Mouse (Mus musculus) stomach, embryonic 15.5 days (tissue): ENCODE data around the gene Klhdc7a. TPM values are rescaled to one million over a fixed set of nuclear protein-coding genes. Genes with fewer than 3 reads are reported as not detected.
A peak's percentile ranks its signal among the peaks of the same experiment; 100 is the strongest.

Experiments used
- ATAC-seq: fragments of 200-750 bp; cut with Nextera tagmentation; 2 replicates; pipeline ENCODE4 v1.8.0; 2017; ENCODE audit warnings: low read depth, moderate number of reproducible peaks, moderate TSS enrichment; ENCODE audit not compliant: insufficient read depth, low FRiP score
- H3K27ac ChIP-seq: fragments of 300-500 bp; sonication (generic); 2 replicates; pipeline ENCODE4 v1.5.1; 2015; ENCODE audit warnings: mild to moderate bottlenecking, inconsistent platforms
- H3K27me3 ChIP-seq: fragments of 300-500 bp; sonication (generic); replicated peaks from 2 replicates; pipeline ENCODE4 v1.6.1; 2015; ENCODE audit warnings: inconsistent platforms
- H3K36me3 ChIP-seq: fragments of 300-500 bp; sonication (generic); 2 replicates; pipeline ENCODE4 v1.6.1; 2015; ENCODE audit warnings: inconsistent platforms
- H3K4me1 ChIP-seq: fragments of 300-500 bp; sonication (generic); 2 replicates; pipeline ENCODE4 v1.6.1; 2015; ENCODE audit warnings: inconsistent platforms
- H3K4me2 ChIP-seq: fragments of 300-500 bp; sonication (generic); 2 replicates; pipeline ENCODE4 v1.6.1; 2015; ENCODE audit warnings: mild to moderate bottlenecking, inconsistent platforms
- H3K4me3 ChIP-seq: fragments of 300-500 bp; sonication (generic); replicated peaks from 2 replicates; pipeline ENCODE4 v1.5.1; 2015; ENCODE audit warnings: inconsistent platforms
- H3K9ac ChIP-seq: fragments of 300-500 bp; sonication (generic); 2 replicates; pipeline ENCODE4 v1.6.1; 2015; ENCODE audit warnings: inconsistent platforms
- H3K9me3 ChIP-seq: fragments of 300-500 bp; sonication (generic); 2 replicates; pipeline ENCODE4 v1.6.1; 2016; ENCODE audit warnings: inconsistent platforms
- WGBS: fragments of 180-500 bp; shearing (Covaris S2); methylation state at CpG from one replicate; pipeline ENCODE4 v1.1.7; 2015; 5-methylcytosine and 5-hydroxymethylcytosine counted together
- polyA plus RNA-seq: library from polyadenylated mRNA; unstranded; fragments of >200 nt; fragmentation: Nextera tagmentation; extraction: Ambion mirVana; gene quantifications from 2 replicates; pipeline ENCODE4 v1.2.1, GENCODE M21; 2015

Gene Klhdc7a
- polyA plus RNA-seq, 1 experiment from 2014 or later, result 0.76 TPM

GRCm38 (mm10) chr4:139959188-139959587 lies 8.6 kb downstream of the Klhdc7a start:
- H3K4me2 ChIP-seq, result no peak overlapping the region
- WGBS, result 93% methylated on average over 3 of the region's 3 CpGs
- H3K27ac ChIP-seq, result no peak overlapping the region
- no peak overlapping the region for H3K4me3 ChIP-seq
- no peaks in the 10 kb centered on the region for H3K27me3 ChIP-seq
- H3K9me3 ChIP-seq, result no peaks in the 10 kb centered on the region
- no peaks in the 10 kb centered on the region for H3K4me1 ChIP-seq
- no peaks in the 10 kb centered on the region for H3K36me3 ChIP-seq
- no peak for ATAC-seq
- no peak overlapping the region for H3K9ac ChIP-seq

GRCm38 (mm10) chr4:139950876-139951485 lies 16.8 kb downstream of the Klhdc7a start:
- H3K9me3 ChIP-seq, result no peaks in the 10 kb centered on the region
- H3K4me1 ChIP-seq, result peaks cover 3% of the 10 kb centered on the region; the same call in 1 of the 2 replicates
- ATAC-seq, result peak; percentile 47; the same call in 1 of the 2 replicates
- WGBS, result 44% methylated on average over 6 of the region's 7 CpGs
- no peak overlapping the region for H3K27ac ChIP-seq
- H3K36me3 ChIP-seq, result no peaks in the 10 kb centered on the region
- H3K27me3 ChIP-seq, result no peaks in the 10 kb centered on the region
- no peak overlapping the region for H3K9ac ChIP-seq
- H3K4me3 ChIP-seq, result no peak overlapping the region
- H3K4me2 ChIP-seq, result no peak overlapping the region

- H3K9ac ChIP-seq, result no peak overlapping the region
- ATAC-seq, result peak; percentile 58; the same call in 1 of the 2 replicates
- peaks cover 3% of the 10 kb centered on the region; the same call in 1 of the 2 replicates for H3K4me1 ChIP-seq
- 2% methylated on average over 20 of the region's 20 CpGs for WGBS
- H3K27ac ChIP-seq, result no peak overlapping the region
- no peaks in the 10 kb centered on the region for H3K27me3 ChIP-seq
- no peaks in the 10 kb centered on the region for H3K9me3 ChIP-seq
- peak overlapping the region; percentile 54 for H3K4me2 ChIP-seq
- peak overlapping the region; percentile 23; the same call in 1 of the 2 replicates for H3K4me3 ChIP-seq
- H3K36me3 ChIP-seq, result no peaks in the 10 kb centered on the region
Measured at GRCm38 (mm10) chr4:139950431-139950848, 17.4 kb downstream of the Klhdc7a start.

GRCm38 (mm10) chr4:139948591-139948990 lies 19.2 kb downstream of the Klhdc7a start:
- no peak overlapping the region for H3K4me3 ChIP-seq
- 29% methylated on average over 7 of the region's 7 CpGs for WGBS
- no peaks in the 10 kb centered on the region for H3K36me3 ChIP-seq
- H3K27ac ChIP-seq, result no peak overlapping the region
- H3K9ac ChIP-seq, result no peak overlapping the region
- no peaks in the 10 kb centered on the region for H3K27me3 ChIP-seq
- H3K9me3 ChIP-seq, result no peaks in the 10 kb centered on the region
- no peak overlapping the region for H3K4me2 ChIP-seq
- ATAC-seq, result no peak
- peaks cover 3% of the 10 kb centered on the region; the same call in 1 of the 2 replicates for H3K4me1 ChIP-seq

- ATAC-seq, result no peak
- WGBS, result 88% methylated on average over 2 of the region's 2 CpGs
- H3K4me1 ChIP-seq, result peaks cover 3% of the 10 kb centered on the region; the same call in 1 of the 2 replicates
- H3K36me3 ChIP-seq, result no peaks in the 10 kb centered on the region
- no peaks in the 10 kb centered on the region for H3K9me3 ChIP-seq
- H3K9ac ChIP-seq, result no peak overlapping the region
- no peak overlapping the region for H3K27ac ChIP-seq
- no peak overlapping the region for H3K4me2 ChIP-seq
- no peak overlapping the region for H3K4me3 ChIP-seq
- H3K27me3 ChIP-seq, result no peaks in the 10 kb centered on the region
Measured at GRCm38 (mm10) chr4:139947341-139947740, 20.5 kb downstream of the Klhdc7a start.

GRCm38 (mm10) chr4:139941831-139942230 lies 26.0 kb downstream of the Klhdc7a start:
- no peaks in the 10 kb centered on the region for H3K4me1 ChIP-seq
- H3K4me3 ChIP-seq, result no peak overlapping the region
- ATAC-seq, result no peak
- H3K4me2 ChIP-seq, result no peak overlapping the region
- H3K9me3 ChIP-seq, result no peaks in the 10 kb centered on the region
- 66% methylated on average over 2 of the region's 2 CpGs for whole genome bisulfite sequencing
- no peaks in the 10 kb centered on the region for H3K36me3 ChIP-seq
- H3K9ac ChIP-seq, result no peak overlapping the region
- H3K27ac ChIP-seq, result no peak overlapping the region
- no peaks in the 10 kb centered on the region for H3K27me3 ChIP-seq

- ATAC-seq, result peak; percentile 18; the same call in 1 of the 2 replicates
- WGBS, result 59% methylated on average over 3 of the region's 3 CpGs
- H3K4me2 ChIP-seq, result no peak overlapping the region
Measured at GRCm38 (mm10) chr4:139935557-139935956, 32.3 kb downstream of the Klhdc7a start.

GRCm38 (mm10) chr4:139932970-139933801 lies 34.6 kb downstream of the Klhdc7a start:
- WGBS, result 69% methylated on average over 18 of the region's 18 CpGs
- Histone ChIP-seq H3K27me3 (no peaks in the 10 kb centered on the region), H3K36me3 (no peaks in the 10 kb centered on the region), H3K27ac (no peak overlapping the region), H3K4me1 (no peaks in the 10 kb centered on the region), H3K9me3 (no peaks in the 10 kb centered on the region), H3K9ac (no peak overlapping the region), H3K4me2 (no peak overlapping the region), H3K4me3 (no peak overlapping the region)
- ATAC-seq, result no peak

More at GRCm38 (mm10) chr4:139935557-139935956, 32.3 kb downstream of the Klhdc7a start:
- Histone ChIP-seq H3K4me1 (no peaks in the 10 kb centered on the region), H3K36me3 (no peaks in the 10 kb centered on the region), H3K27me3 (no peaks in the 10 kb centered on the region), H3K9ac (no peak overlapping the region), H3K27ac (no peak overlapping the region), H3K9me3 (no peaks in the 10 kb centered on the region), H3K4me3 (no peak overlapping the region)

GRCm38 (mm10) chr4:139931790-139932510 lies 35.9 kb downstream of the Klhdc7a start:
- 24% methylated on average over 12 of the region's 12 CpGs for WGBS
- no peak overlapping the region for H3K4me2 ChIP-seq
- no peak overlapping the region for H3K27ac ChIP-seq
- H3K36me3 ChIP-seq, result no peaks in the 10 kb centered on the region
- H3K4me1 ChIP-seq, result no peaks in the 10 kb centered on the region
- ATAC-seq, result no peak
- no peaks in the 10 kb centered on the region for H3K9me3 ChIP-seq
- H3K4me3 ChIP-seq, result no peak overlapping the region
- peaks cover 2% of the 10 kb centered on the region; the same call in 1 of the 2 replicates for H3K27me3 ChIP-seq
- no peak overlapping the region for H3K9ac ChIP-seq

- 17% methylated on average over 7 of the region's 7 CpGs for WGBS
- Histone ChIP-seq H3K4me1 (no peaks in the 10 kb centered on the region), H3K27ac (no peak overlapping the region), H3K9ac (no peak overlapping the region), H3K27me3 (peaks cover 11% of the 10 kb centered on the region), H3K36me3 (no peaks in the 10 kb centered on the region), H3K4me3 (no peak overlapping the region), H3K4me2 (no peak overlapping the region), H3K9me3 (no peaks in the 10 kb centered on the region)
- no peak for ATAC-seq
Measured at GRCm38 (mm10) chr4:139930885-139931284, 36.9 kb downstream of the Klhdc7a start.

- Histone ChIP-seq H3K4me1 (peaks cover 5% of the 10 kb centered on the region; the same call in 1 of the 2 replicates), H3K27ac (no peak overlapping the region), H3K9ac (no peak overlapping the region), H3K4me3 (no peak overlapping the region), H3K27me3 (peaks cover 20% of the 10 kb centered on the region), H3K36me3 (no peaks in the 10 kb centered on the region), H3K9me3 (no peaks in the 10 kb centered on the region), H3K4me2 (peak overlapping the region; percentile 42)
- WGBS, result 7% methylated on average over 11 of the region's 11 CpGs
- no peak for ATAC-seq
Measured at GRCm38 (mm10) chr4:139926161-139926561, 41.7 kb downstream of the Klhdc7a start.
